8 mouse cellular contexts compared by ENCODE assay signal in genomic region chr13:64162626-64163025, GRCm38 (mm10). TPM values are rescaled to one million over a fixed set of nuclear protein-coding genes. Genes with fewer than 3 reads are reported as not detected.
DNase-seq lines count a peak whose midpoint lies in the region; ATAC-seq lines count a peak whose summit lies in the region.

No protein-coding gene starts in this region.

- H3K9me3 ChIP-seq in megakaryocyte, embryonic 14.5 days: 0 out of 2 replicates have a peak, but pooled peaks cover 2% of the 10 kb centered on the region
- no peaks in the 10 kb centered on the region; the same call in 1 of the 2 replicates for H3K9me3 ChIP-seq in limb, embryonic 15.5 days
- H3K9me3 ChIP-seq in neural tube, embryonic 14.5 days (ENCODE audit: control insufficient read depth, low read length): peaks cover 5% of the 10 kb centered on the region; the same call in 1 of the 2 replicates

- H3K9ac ChIP-seq in limb, embryonic 15.5 days: peak overlapping the region; percentile 76
- peak overlapping the region; percentile 86 for H3K9ac ChIP-seq in neural tube, embryonic 14.5 days (replicated peaks; ENCODE audit: low read depth, low read length)

- H3K4me2 ChIP-seq in limb, embryonic 15.5 days: peak overlapping the region; percentile 90
- peak overlapping the region; percentile 100 for H3K4me2 ChIP-seq in neural tube, embryonic 14.5 days (ENCODE audit: low read depth, low read length)

- H3K4me3 ChIP-seq in megakaryocyte, embryonic 14.5 days (replicated peaks): peak overlapping the region; percentile 97
- peak overlapping the region; percentile 86 for H3K4me3 ChIP-seq in limb, embryonic 15.5 days
- H3K4me3 ChIP-seq in neural tube, embryonic 14.5 days (ENCODE audit: low read depth, low read length): peak overlapping the region; percentile 80

- ATAC-seq in CD4-positive, CD25-positive, alpha-beta regulatory T cell, adult 4 months: no peak
- ATAC-seq in megakaryocyte, adult 5-6 weeks (ENCODE audit: poor library complexity, severe bottlenecking): no peak
- no peak for ATAC-seq in limb, embryonic 15.5 days (ENCODE audit: insufficient number of reproducible peaks, low FRiP score, low TSS enrichment, low read depth)
- ATAC-seq in neural tube, embryonic 14.5 days (ENCODE audit: low read depth): peak; percentile 0; the same call in 1 of the 2 replicates
- ATAC-seq in activated CD4-positive, CD25-positive, alpha-beta regulatory T cell, adult 4 months: no peak

- DNase-seq in CD4-positive, CD25-positive, alpha-beta regulatory T cell, adult 2 months (ENCODE audit: low read depth, low spot score): peak; percentile 14
- DNase-seq in heart, postnatal 14 days: peak; percentile 8 to 21

- intact Hi-C loops in heart, postnatal 14 days (cut with DNase I): loop anchor here (5.0 kb wide), 2 partner anchors 150 to 730 kb away; partner anchors contain the start of gene Aaed1

- no peak overlapping the region for H3K27ac ChIP-seq in limb, embryonic 15.5 days
- no peak overlapping the region for H3K27ac ChIP-seq in neural tube, embryonic 14.5 days (ENCODE audit: low read depth, low read length)

- peaks cover 6% of the 10 kb centered on the region for H3K27me3 ChIP-seq in megakaryocyte, embryonic 14.5 days (replicated peaks)
- H3K27me3 ChIP-seq in limb, embryonic 15.5 days: no peaks in the 10 kb centered on the region
- no peaks in the 10 kb centered on the region for H3K27me3 ChIP-seq in neural tube, embryonic 14.5 days (ENCODE audit: control insufficient read depth, insufficient read depth, low read length)

- 3% methylated on average over 14 of the region's 14 CpGs for WGBS in limb, embryonic 15.5 days
- WGBS in neural tube, embryonic 14.5 days: 2% methylated on average over 14 of the region's 14 CpGs

- peaks cover 22% of the 10 kb centered on the region for H3K4me1 ChIP-seq in megakaryocyte, embryonic 14.5 days
- H3K4me1 ChIP-seq in limb, embryonic 15.5 days: peaks cover 16% of the 10 kb centered on the region
- peaks cover 5% of the 10 kb centered on the region; the same call in 1 of the 2 replicates for H3K4me1 ChIP-seq in neural tube, embryonic 14.5 days (ENCODE audit: control insufficient read depth, insufficient read depth, low read length)

- no peaks in the 10 kb centered on the region for H3K36me3 ChIP-seq in megakaryocyte, embryonic 14.5 days (replicated peaks; ENCODE audit: low read length)
- H3K36me3 ChIP-seq in limb, embryonic 15.5 days: peaks cover 10% of the 10 kb centered on the region; the same call in 1 of the 2 replicates
- no peaks in the 10 kb centered on the region for H3K36me3 ChIP-seq in neural tube, embryonic 14.5 days (ENCODE audit: control insufficient read depth, insufficient read depth, low read length)

RNA-seq across cellular contexts. Expression of gene Habp4, which starts 1.0 kb away (rescaled TPM):
- polyA plus RNA-seq in CD4-positive, CD25-positive, alpha-beta regulatory T cell, adult 4 months (2017; shearing (Covaris generic)): 1 to 10 TPM; 2.8 to 4.0 TPM
- 0.87 and 24.9 TPM in 2 replicates for polyA plus RNA-seq in megakaryocyte, embryonic 14.5 days (2012; ENCODE audit: insufficient read depth, low replicate concordance)
- total RNA-seq in megakaryocyte, adult 5-6 weeks (2015): 6.2 and 7.2 TPM in 2 replicates
- 5.0 and 6.5 TPM in 2 replicates for total RNA-seq in megakaryocyte, adult 5-6 weeks (2017)
- 10 to 100 TPM; 42.5 to 43.5 TPM for total RNA-seq in heart, postnatal 14 days (2021)
- polyA plus RNA-seq in limb, embryonic 15.5 days (2015; fragmentation: Nextera tagmentation; extraction: Ambion mirVana): 18.7 and 21.5 TPM in 2 replicates
- 54.5 and 55.8 TPM in 2 replicates for polyA plus RNA-seq in neural tube, embryonic 14.5 days (2014; fragmentation: Nextera tagmentation; extraction: Ambion mirVana)
- polyA plus RNA-seq in activated CD4-positive, CD25-positive, alpha-beta regulatory T cell, adult 4 months (2017; shearing (Covaris generic)): 1 to 10 TPM; 1.8 to 5.1 TPM

RNA-seq across cellular contexts. Expression of gene Zfp367, which starts 9.6 kb away (rescaled TPM):
- 1 to 10 TPM; 7.8 to 8.7 TPM for polyA plus RNA-seq in CD4-positive, CD25-positive, alpha-beta regulatory T cell, adult 4 months (2017; shearing (Covaris generic))
- polyA plus RNA-seq in megakaryocyte, embryonic 14.5 days (2012; ENCODE audit: insufficient read depth, low replicate concordance): 2.1 TPM in 1 of 2 replicates, not detected in the other
- 26.4 and 34.6 TPM in 2 replicates for total RNA-seq in megakaryocyte, adult 5-6 weeks (2015)
- 38.7 and 48.5 TPM in 2 replicates for total RNA-seq in megakaryocyte, adult 5-6 weeks (2017)
- total RNA-seq in heart, postnatal 14 days (2021): 10 to 100 TPM; 19.4 to 20.3 TPM
- 21.0 and 21.2 TPM in 2 replicates for polyA plus RNA-seq in limb, embryonic 15.5 days (2015; fragmentation: Nextera tagmentation; extraction: Ambion mirVana)
- 3.8 and 4.5 TPM in 2 replicates for polyA plus RNA-seq in neural tube, embryonic 14.5 days (2014; fragmentation: Nextera tagmentation; extraction: Ambion mirVana)
- polyA plus RNA-seq in activated CD4-positive, CD25-positive, alpha-beta regulatory T cell, adult 4 months (2017; shearing (Covaris generic)): 10 to 100 TPM; 10.7 to 16.1 TPM

RNA-seq across cellular contexts. Expression of gene Slc35d2, which starts 33.5 kb away (rescaled TPM):
- polyA plus RNA-seq in CD4-positive, CD25-positive, alpha-beta regulatory T cell, adult 4 months (2017; shearing (Covaris generic)): 10 to 100 TPM; 48.4 to 49.7 TPM
- 12.2 TPM in 1 of 2 replicates, not detected in the other for polyA plus RNA-seq in megakaryocyte, embryonic 14.5 days (2012; ENCODE audit: insufficient read depth, low replicate concordance)
- 11.2 and 16.0 TPM in 2 replicates for total RNA-seq in megakaryocyte, adult 5-6 weeks (2015)
- total RNA-seq in megakaryocyte, adult 5-6 weeks (2017): 18.1 and 18.4 TPM in 2 replicates
- total RNA-seq in heart, postnatal 14 days (2021): 1 to 10 TPM; 1.4 to 1.8 TPM
- polyA plus RNA-seq in limb, embryonic 15.5 days (2015; fragmentation: Nextera tagmentation; extraction: Ambion mirVana): 6.3 and 7.5 TPM in 2 replicates
- polyA plus RNA-seq in neural tube, embryonic 14.5 days (2014; fragmentation: Nextera tagmentation; extraction: Ambion mirVana): 0.92 and 1.6 TPM in 2 replicates
- polyA plus RNA-seq in activated CD4-positive, CD25-positive, alpha-beta regulatory T cell, adult 4 months (2017; shearing (Covaris generic)): 10 to 100 TPM; 29.7 to 47.5 TPM
